In genomic region chr4:57299308-57299700, GRCm38 (mm10) we compare ENCODE assay signal across 8 mouse cellular contexts. TPM values are rescaled to one million over a fixed set of nuclear protein-coding genes. Genes with fewer than 3 reads are reported as not detected.
DNase-seq lines count a peak whose midpoint lies in the region; ATAC-seq lines count a peak whose summit lies in the region.

No protein-coding gene starts in this region.

- peak overlapping the region; percentile 96 for H3K4me2 ChIP-seq in limb, embryonic 13.5 days (replicated peaks)

- no peaks in the 10 kb centered on the region for H3K36me3 ChIP-seq in limb, embryonic 13.5 days

- peak; percentile 27 to 44 for DNase-seq in left cerebral cortex, postnatal 25 days (ENCODE audit: low spot score in 2 of 2)
- no peak for DNase-seq in left cerebral cortex, adult 18-20 months (ENCODE audit: low spot score in 2 of 2)
- peak; percentile 21 for DNase-seq in embryo, embryonic 11 days
- peak; percentile 18 for DNase-seq in heart, postnatal 4 days
- DNase-seq in retina, embryonic 14.5 days (ENCODE audit: low spot score): peak; percentile 7
- DNase-seq in gastrocnemius, adult 18-20 months (ENCODE audit: low spot score): no peak
- DNase-seq in gastrocnemius, postnatal 4 days (ENCODE audit: low spot score in 2 of 2): no peak

- intact Hi-C loops in left cerebral cortex, postnatal 25 days (cut with DNase I): no loop called here

- peaks cover 63% of the 10 kb centered on the region for H3K27me3 ChIP-seq in limb, embryonic 13.5 days

- H3K9me3 ChIP-seq in limb, embryonic 13.5 days: no peaks in the 10 kb centered on the region

- peak overlapping the region; percentile 81; the same call in 1 of the 2 replicates for H3K9ac ChIP-seq in limb, embryonic 13.5 days

- H3K4me1 ChIP-seq in limb, embryonic 13.5 days: peaks cover 41% of the 10 kb centered on the region

- 2% methylated on average over 9 of the region's 9 CpGs for WGBS in limb, embryonic 13.5 days

- H3K27ac ChIP-seq in limb, embryonic 13.5 days: no peak overlapping the region

- ATAC-seq in limb, embryonic 13.5 days (ENCODE audit: low FRiP score, low read depth): no peak

- peak overlapping the region; percentile 84 for H3K4me3 ChIP-seq in limb, embryonic 13.5 days

RNA-seq across cellular contexts. Expression of gene Ptpn3, which starts 2.3 kb away (rescaled TPM):
- 10 to 100 TPM; 59.8 to 68.8 TPM for total RNA-seq in left cerebral cortex, postnatal 25 days (2021)
- total RNA-seq in left cerebral cortex, adult 18-20 months (2021): 10 to 100 TPM; 64.4 to 73.1 TPM
- total RNA-seq in heart, postnatal 4 days (2021): 10 to 100 TPM; 12.9 to 14.5 TPM
- 3.4 and 3.5 TPM in 2 replicates for polyA plus RNA-seq in limb, embryonic 13.5 days (2015; fragmentation: Nextera tagmentation; extraction: Ambion mirVana)
- 10 to 100 TPM; 43.7 to 51.4 TPM for total RNA-seq in gastrocnemius, adult 18-20 months (2021)
- 10 to 100 TPM; 11.0 to 15.6 TPM for total RNA-seq in gastrocnemius, postnatal 4 days (2021)

Comparison
In these comparisons a context has a peak if more than half of its experiments do, and no peak if none do; other contexts are left out.
1. DNase-seq: peak in left cerebral cortex, postnatal 25 days (2 of 2), embryo, embryonic 11 days (single experiment), heart, postnatal 4 days (single experiment) and retina, embryonic 14.5 days (single experiment); none in left cerebral cortex, adult 18-20 months (0 of 2), gastrocnemius, adult 18-20 months (single experiment) and gastrocnemius, postnatal 4 days (0 of 2).